Comparison of ENCODE assay signal across 12 mouse cellular contexts in the genomic region with DNA sequence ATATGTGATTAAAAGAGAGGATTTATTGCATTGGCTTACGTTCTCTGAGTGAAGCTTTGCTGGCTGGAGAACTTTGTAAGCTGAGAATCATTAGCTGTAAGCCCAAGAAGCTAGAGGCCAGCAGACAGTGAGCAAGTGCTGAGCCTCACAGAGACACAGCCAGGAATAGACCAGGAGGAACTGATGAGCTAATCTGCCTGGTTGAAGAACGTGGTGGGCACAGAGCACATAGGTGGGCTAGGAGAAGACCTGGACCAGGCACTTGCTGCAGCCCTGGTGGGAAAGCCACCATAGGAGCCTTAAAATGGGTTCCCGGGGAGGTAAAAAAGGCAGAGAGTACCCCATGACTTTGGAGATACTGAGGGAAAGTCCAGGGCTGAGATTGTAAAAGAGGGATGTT.
"Had no signal": no experiment of that assay in that cellular context is flagged by ENCODE, and none has a peak within 500 bp of the region (broad histone marks: within the 10 kb centered on the region; RNA-seq: fewer than 3 reads in every experiment).

No protein-coding gene starts in this region.

- H3K27ac ChIP-seq: left cerebral cortex, adult 2 months; limb, embryonic 10.5 days; liver, embryonic 15.5 days; midbrain, embryonic 10.5 days; stomach, postnatal 0 days had no signal

- H3K4me3 ChIP-seq: left cerebral cortex, adult 2 months; limb, embryonic 10.5 days; liver, embryonic 15.5 days; midbrain, embryonic 10.5 days had no signal

- DNase-seq: kidney, adult 18-20 months; kidney, postnatal 10 days; lung, adult 2 months; lung, postnatal 36 days; right cerebral cortex, adult 18-20 months; right cerebral cortex, postnatal 25 days; thymus, postnatal 4 days had no signal
